Mouse (Mus musculus) adrenal gland, postnatal 4 days (tissue): ENCODE measurements around the gene Vmn2r82. TPM values are rescaled to one million over a fixed set of nuclear protein-coding genes. Genes with fewer than 3 reads are reported as not detected.
"Not testable (repeated sequence)": the region's sequence is repeated elsewhere in the genome, so short reads cannot be mapped to it uniquely, and the experiment has no call there.

Experiments
- DNase-seq, 2 experiments: peaks; one replicate each; pipeline ENCODE4 v3.0.0; 2021 to 2022; ENCODE audit warnings: low spot score in 2 of 2, mixed read lengths in 2 of 2
- long read RNA-seq, 2 experiments: library from polyadenylated mRNA; stranded (forward); transcript quantifications; one replicate each; pipeline ENCODE4 v2.0.0; 2021
- total RNA-seq, 2 experiments: library from RNA; stranded (reverse); gene quantifications; 2 replicates each; pipeline ENCODE4 v1.2.3; 2021

The Vmn2r82 gene
- total RNA-seq = not detected
- long read RNA-seq, experiment 1 = 0 reads
- long read RNA-seq, experiment 2 = 0 reads

GRCm38 (mm10) chr10:79356220-79356619, at the start of gene Vmn2r82:
TSS of gene Vmn2r82 (plus strand) at chr10:79356520.
- not testable (repeated sequence) for DNase-seq

GRCm38 (mm10) chr10:79322033-79322736, 34.1 kb upstream of the Vmn2r82 start:
- DNase-seq = not testable (repeated sequence)

GRCm38 (mm10) chr10:79322737-79323086, 33.6 kb upstream of the Vmn2r82 start:
- DNase-seq = no peak

GRCm38 (mm10) chr10:79399946-79400700, 43.8 kb downstream of the Vmn2r82 start:
- not testable (repeated sequence) for DNase-seq

GRCm38 (mm10) chr10:79417142-79417771, 60.9 kb downstream of the Vmn2r82 start:
- no peak for DNase-seq

GRCm38 (mm10) chr10:79417772-79418170, 61.5 kb downstream of the Vmn2r82 start:
- not testable (repeated sequence) for DNase-seq

GRCm38 (mm10) chr10:79435141-79435820, 79.0 kb downstream of the Vmn2r82 start:
- DNase-seq = not testable (repeated sequence)

Other genes starting within 250 kb of the Vmn2r82 start
- gene Vmn2r80, start 207.8 kb upstream of the Vmn2r82 start, total RNA-seq = not detected
- gene Vmn2r81, start 108.8 kb upstream of the Vmn2r82 start, total RNA-seq = not detected
- gene Vmn2r83, start 112.2 kb downstream of the Vmn2r82 start, total RNA-seq = not detected
- gene Plpp2, start 177.3 kb downstream of the Vmn2r82 start, total RNA-seq = 10 to 100 TPM; 24.9 to 26.4 TPM
- gene Mier2, start 198.7 kb downstream of the Vmn2r82 start, total RNA-seq = 10 to 100 TPM; 46.8 to 48.2 TPM
- not detected for gene Theg, start 230.8 kb downstream of the Vmn2r82 start, total RNA-seq